Mouse (Mus musculus) common myeloid progenitor, adult 5-6 weeks (primary cell): ENCODE measurements around the gene Cacna1d. TPM values are rescaled to one million over a fixed set of nuclear protein-coding genes. Genes with fewer than 3 reads are reported as not detected.

Experiments used
- ATAC-seq: replicated peaks from 2 replicates; pipeline ENCODE4 v1.8.0; 2016; ENCODE audit warnings: low read depth, mild to moderate bottlenecking, moderate TSS enrichment, inconsistent platforms; ENCODE audit not compliant: poor library complexity, severe bottlenecking
- total RNA-seq: library from RNA; stranded (forward); fragments of 200-1000, 187-1606 nt; gene quantifications from 2 replicates; pipeline ENCODE4 v1.2.3, GENCODE M21; 2017

Gene Cacna1d
- total RNA-seq, 1 experiment from 2014 or later: 0.78 TPM

- no peak for ATAC-seq
Measured at GRCm38 (mm10) chr14:30343740-30344139, 147.5 kb downstream of the Cacna1d start.

GRCm38 (mm10) chr14:30341825-30342590 is 149.2 kb downstream of the Cacna1d start:
- no peak for ATAC-seq

GRCm38 (mm10) chr14:30340140-30340539 is 151.1 kb downstream of the Cacna1d start:
- ATAC-seq: no peak

- ATAC-seq: no peak
Measured at GRCm38 (mm10) chr14:30331856-30332255, 159.4 kb downstream of the Cacna1d start.

- ATAC-seq: no peak
Measured at GRCm38 (mm10) chr14:30330416-30331181, 160.7 kb downstream of the Cacna1d start.

GRCm38 (mm10) chr14:30329109-30329508 is 162.1 kb downstream of the Cacna1d start:
- no peak for ATAC-seq

- ATAC-seq: no peak
Measured at GRCm38 (mm10) chr14:30327452-30327851, 163.8 kb downstream of the Cacna1d start.

GRCm38 (mm10) chr14:30327051-30327450 is 164.2 kb downstream of the Cacna1d start:
- no peak for ATAC-seq

- no peak for ATAC-seq
Measured at GRCm38 (mm10) chr14:30326226-30326625, 165.0 kb downstream of the Cacna1d start.

- ATAC-seq: no peak
Measured at GRCm38 (mm10) chr14:30324994-30325393, 166.3 kb downstream of the Cacna1d start.

GRCm38 (mm10) chr14:30318715-30319437 is 172.4 kb downstream of the Cacna1d start:
- ATAC-seq: no peak

GRCm38 (mm10) chr14:30318293-30318692 is 173.0 kb downstream of the Cacna1d start:
- no peak for ATAC-seq

GRCm38 (mm10) chr14:30317616-30318015 is 173.6 kb downstream of the Cacna1d start:
- no peak for ATAC-seq

GRCm38 (mm10) chr14:30311206-30311889 is 179.9 kb downstream of the Cacna1d start:
- no peak for ATAC-seq

- ATAC-seq: no peak
Measured at GRCm38 (mm10) chr14:30310236-30310635, 181.0 kb downstream of the Cacna1d start.

GRCm38 (mm10) chr14:30306221-30306620 is 185.0 kb downstream of the Cacna1d start:
- ATAC-seq: no peak

- ATAC-seq: no peak
Measured at GRCm38 (mm10) chr14:30299946-30300345, 191.3 kb downstream of the Cacna1d start.

- no peak for ATAC-seq
Measured at GRCm38 (mm10) chr14:30297492-30297891, 193.8 kb downstream of the Cacna1d start.

GRCm38 (mm10) chr14:30292135-30292463 is 199.2 kb downstream of the Cacna1d start:
- peak; percentile 63 for ATAC-seq
